Mouse (Mus musculus) monocyte, adult 2 months (primary cell): Measurements from ENCODE around the gene Slc35a3.
A peak's percentile ranks its signal among the peaks of the same experiment; 100 is the strongest.
"Not testable (repeated sequence)": the region's sequence is repeated elsewhere in the genome, so short reads cannot be mapped to it uniquely, and the experiment has no call there.

Source experiments
- DNase-seq, 2 experiments: peaks; one replicate each; pipeline ENCODE4 v3.0.0; 2022; ENCODE audit warnings: low spot score in 2 of 2, low read depth in 1 of 2

The Slc35a3 gene

DNA sequence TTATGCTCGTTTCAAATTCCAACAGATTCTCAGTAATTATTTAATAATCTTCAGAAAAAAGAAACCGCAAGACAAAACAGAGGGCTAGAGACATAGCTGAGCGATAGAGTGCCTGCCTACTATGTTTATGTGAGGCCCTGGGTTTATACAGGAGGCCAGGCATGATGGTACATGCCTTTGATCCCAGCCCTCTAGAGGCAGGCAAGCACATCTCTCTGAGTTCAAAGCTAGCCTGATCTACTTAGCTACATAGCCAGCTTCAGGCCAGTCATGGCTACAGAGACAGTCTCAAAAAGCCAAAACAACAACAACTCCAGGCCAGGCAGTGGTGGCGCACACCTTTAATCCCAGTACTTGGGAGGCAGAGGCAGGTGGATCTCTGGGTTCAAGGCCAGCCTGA lies 11.0 kb downstream of the Slc35a3 start:
- no peak for DNase-seq

GRCm38 (mm10) chr3:116698786-116699185 lies 13.8 kb downstream of the Slc35a3 start:
- DNase-seq: no peak

DNA sequence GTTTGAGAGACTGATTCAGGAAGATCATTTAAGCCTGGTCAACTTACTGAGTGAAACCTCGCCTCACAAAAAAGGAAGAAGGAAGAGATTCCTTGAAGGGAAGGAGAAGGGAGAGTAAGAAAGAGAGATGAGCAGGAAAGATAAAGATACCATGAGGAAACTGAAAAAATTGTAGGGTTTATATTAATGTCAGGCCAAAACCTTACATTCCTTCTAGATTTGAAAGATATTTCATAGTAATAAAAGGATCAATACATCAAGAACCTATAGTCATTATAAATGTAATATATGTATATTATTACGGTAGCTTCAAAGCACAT lies 17.0 kb downstream of the Slc35a3 start:
- DNase-seq: no peak

DNA sequence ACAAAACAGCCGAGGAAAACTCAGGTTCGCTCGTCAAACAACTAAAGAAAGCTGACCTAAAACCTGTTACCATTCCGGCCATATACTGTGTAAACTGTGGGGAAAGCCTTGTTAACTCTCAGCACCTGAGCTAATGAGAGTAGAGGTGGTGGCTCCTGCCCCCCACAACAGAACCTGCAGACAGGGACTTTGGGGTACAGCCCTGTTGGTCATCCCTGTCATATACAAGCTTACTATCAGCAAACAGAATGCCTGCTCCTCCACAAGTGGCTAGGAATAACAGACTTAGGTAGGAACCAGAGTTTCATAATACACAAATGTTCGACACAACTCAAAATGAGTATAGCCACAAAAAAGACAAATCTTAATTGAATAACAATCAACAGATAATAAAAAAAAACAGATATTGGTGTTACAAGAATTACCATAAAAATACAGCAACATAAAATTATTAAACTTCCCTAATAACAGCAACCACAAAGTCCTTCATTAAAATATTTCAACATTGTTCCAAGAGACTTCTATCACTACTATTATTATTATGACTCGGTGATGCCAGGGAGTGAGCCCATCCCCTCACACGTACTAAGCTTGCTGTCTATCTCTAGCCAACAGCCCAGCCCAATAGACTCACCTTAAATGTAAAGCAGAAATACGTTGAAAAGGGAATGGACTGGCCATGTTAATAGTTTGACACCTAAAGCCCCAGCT lies 17.5 kb downstream of the Slc35a3 start:
- no peak for DNase-seq

DNA sequence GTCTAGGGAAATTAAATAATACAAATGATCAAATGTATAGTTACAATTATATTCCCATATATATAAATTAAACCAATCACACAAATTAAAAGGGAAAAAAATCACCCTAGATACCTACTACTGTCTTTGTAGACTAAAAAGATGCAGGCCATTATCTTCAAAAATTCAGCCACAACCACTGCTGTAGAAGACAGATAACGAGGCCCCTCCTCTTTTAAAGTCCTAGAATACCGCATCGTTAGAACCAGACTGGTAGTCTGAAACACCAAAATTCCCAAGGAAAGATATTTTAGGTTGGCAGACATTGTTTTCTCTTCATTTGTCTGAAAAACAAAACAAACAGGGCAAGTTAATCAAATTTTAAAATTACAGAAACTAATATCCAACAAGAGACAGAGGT lies 18.3 kb downstream of the Slc35a3 start:
- DNase-seq: no peak

DNA sequence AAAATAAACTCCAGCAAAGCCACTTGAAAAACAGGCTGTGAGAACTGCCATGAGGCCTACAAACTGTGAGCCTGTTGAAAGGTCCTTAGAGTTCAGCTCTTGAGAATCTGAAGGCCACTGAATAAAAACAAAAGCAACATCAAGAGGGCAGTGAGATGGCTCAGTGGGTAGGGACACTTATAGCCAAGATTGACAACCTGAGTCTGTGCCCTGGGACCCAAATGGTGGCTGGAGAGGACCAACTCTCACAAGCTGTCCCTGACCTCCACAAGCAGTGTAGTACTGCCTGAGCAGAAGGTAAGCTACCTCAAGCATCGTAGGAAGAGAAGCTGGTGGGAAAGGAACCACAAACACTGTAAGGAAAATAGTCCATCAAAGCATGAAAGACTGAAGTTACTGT lies 31.5 kb downstream of the Slc35a3 start, which contains the start of gene Gm43191:
Gm43191 (minus strand) TSS at position 101 of the 400 bp plus-strand sequence.
- no peak for DNase-seq

DNA sequence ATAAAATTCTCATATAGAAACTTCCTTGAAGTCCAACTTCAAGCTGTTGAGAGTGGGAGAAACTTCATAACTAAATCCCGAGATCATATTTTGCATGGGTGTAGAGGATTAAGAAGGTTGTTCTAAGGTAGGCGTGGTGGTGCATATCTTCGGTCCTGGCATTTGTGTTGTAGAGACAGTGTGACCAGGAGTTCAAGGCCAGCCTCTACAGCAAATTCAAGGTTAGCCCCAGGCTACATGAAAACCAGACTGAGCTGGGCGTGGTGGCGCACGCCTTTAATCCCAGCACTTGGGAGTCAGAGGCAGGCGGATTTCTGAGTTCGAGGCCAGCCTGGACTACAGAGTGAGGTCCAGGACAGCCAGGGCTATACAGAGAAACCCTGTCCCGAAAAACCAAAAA lies 48.4 kb downstream of the Slc35a3 start:
- DNase-seq: not testable (repeated sequence)

GRCm38 (mm10) chr3:116662463-116662863 lies 50.2 kb downstream of the Slc35a3 start, which contains the start of gene Mfsd14a:
Gene Mfsd14a, minus strand, starts transcription at chr3:116662677.
- peak; percentile 94 to 99 for DNase-seq

DNA sequence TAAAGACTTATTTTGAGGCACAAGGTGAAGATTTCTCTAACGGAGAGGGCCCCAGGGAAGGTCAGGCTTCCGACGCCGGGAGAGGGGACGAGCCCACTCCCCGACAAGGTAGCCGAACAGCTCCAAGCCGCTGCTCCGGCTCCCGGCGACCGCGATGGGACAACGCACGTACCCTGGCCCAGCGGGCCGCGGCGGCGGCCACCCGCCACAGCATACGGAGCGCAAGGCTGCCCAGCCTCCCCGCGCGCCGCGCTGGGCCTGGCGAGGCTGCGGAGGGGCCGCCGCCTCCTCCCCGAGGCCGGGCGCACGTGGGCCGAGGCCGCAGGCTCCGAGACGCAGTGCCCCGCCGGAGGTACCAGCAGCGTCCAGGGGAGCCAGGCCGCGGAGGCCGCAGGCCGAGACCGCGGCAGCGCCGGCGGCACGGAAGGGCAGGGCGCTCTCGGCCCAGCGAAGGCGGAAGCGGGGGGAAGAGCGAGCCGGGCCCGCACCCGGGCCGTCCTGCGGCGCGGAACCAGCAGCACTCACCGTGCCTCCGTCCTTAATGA lies 50.7 kb downstream of the Slc35a3 start:
- no peak for DNase-seq

DNA sequence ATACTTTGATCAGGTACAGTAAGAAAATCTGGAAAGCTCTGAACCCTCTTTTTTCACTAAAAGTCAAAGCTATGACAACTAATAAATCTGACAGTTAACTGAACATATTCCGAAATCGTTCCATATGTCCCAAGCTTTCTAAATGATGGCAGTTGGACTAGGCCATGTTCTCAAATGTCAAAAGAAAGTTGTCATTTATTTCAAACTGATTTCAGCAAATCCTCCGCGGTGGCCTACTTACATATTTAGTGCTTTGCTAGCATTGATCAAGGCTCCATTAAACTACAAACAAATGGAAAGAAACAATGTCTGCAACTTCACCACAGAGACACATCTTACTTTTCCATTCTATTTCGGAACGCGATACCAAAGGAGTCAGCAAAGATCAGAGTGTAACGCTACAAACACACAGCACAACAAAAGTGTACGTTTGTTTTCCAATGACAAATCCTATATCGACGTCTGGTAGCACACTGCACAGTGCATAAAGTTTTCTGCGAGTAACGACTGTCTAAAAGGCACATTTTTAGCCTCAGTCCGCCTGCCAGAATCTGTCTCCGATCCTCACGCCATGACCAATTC lies 51.3 kb downstream of the Slc35a3 start:
- DNase-seq: no peak

GRCm38 (mm10) chr3:116659856-116660430 lies 52.7 kb downstream of the Slc35a3 start:
- no peak for DNase-seq

- no peak for DNase-seq
Measured at GRCm38 (mm10) chr3:116658928-116659565, 53.6 kb downstream of the Slc35a3 start.

DNA sequence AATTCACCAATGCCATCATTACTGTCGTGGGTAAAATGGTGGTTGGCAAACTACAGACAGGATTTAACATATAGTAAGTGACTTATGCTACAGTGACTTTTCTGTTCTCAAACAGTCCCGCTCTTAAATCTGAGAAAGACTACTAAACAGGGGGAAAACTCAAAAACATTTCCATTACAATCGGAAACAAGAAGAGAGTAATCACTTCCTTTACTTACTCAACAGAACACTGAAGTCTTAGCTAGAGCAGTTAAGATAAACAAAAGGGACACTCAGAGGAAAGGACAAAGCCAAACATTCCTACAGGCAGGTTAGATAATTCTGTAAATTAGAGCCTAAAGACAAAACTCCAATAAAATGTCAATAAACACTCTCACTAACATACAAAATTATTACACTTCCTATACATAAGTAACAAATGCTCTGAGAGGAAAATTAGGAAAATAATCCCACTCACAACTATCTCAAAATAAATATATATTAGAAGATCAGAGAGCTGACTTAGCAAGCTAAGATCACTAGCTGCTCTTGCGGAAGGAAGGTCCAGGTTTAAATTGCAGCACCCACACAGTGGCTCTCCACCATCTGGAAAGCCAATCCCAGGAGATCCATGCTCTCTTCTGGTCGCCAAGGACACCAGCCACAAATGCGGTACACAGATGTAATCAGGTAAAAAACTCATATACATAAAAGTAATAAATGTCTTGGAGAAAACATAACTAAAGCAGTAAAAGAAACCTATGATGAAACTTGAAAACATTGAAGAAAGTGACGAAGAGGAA lies 56.3 kb downstream of the Slc35a3 start:
- no peak for DNase-seq

GRCm38 (mm10) chr3:116654051-116654450 lies 58.6 kb downstream of the Slc35a3 start:
- DNase-seq: not testable (repeated sequence)

DNA sequence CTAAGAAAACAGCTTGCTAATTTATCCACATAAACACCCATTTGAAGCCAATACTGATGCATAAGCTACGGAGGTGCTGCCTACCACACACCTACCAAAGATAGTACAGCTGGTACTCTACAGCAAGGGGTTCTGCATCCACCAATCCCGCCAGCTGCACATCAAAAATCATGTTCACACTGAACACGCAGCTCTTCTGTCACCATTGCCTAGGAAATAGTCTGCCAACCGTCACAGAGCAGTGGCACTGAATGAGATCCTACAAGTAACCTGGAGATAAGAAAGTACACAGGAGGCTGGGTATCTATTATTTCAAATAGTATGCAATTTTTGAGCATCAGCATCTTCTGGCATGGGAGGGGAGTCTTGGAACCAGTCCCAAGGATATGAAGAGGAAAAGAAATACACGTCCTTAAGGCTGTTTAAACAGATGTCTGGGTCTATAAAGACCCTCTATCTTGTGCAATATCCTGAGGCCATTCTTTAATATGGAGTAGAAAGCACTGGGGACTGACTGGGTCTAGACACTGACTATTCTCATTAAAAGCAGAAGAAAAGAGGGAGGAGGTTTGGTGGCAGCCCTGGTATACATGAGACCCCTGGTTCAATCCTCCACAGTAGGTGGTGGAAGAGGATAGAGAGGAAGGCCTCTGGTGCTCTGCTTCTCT lies 59.2 kb downstream of the Slc35a3 start:
- DNase-seq: no peak

DNA sequence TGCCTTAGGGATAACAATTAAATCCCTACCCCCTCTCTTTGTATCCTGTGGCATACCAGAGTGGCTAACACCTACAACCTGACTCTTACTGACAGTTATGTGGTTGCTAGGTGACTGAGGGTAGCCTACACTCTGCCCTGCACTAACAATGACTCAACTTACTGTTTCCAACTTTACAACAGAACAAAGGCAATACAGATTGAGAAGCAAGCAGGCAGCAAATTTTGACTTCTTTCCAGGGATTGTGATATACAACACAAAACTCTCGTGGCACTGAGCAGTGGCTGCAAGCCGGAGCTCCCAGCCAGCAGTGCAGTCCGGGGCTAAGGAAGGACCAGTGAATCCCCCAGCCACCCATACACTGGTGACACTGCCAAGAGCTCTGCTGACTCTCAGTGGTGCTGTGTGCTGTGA lies 60.6 kb downstream of the Slc35a3 start:
- DNase-seq: no peak

GRCm38 (mm10) chr3:116650698-116651097 lies 61.9 kb downstream of the Slc35a3 start:
- no peak for DNase-seq

- no peak for DNase-seq
Measured at GRCm38 (mm10) chr3:116648805-116649204, 63.8 kb downstream of the Slc35a3 start.

DNA sequence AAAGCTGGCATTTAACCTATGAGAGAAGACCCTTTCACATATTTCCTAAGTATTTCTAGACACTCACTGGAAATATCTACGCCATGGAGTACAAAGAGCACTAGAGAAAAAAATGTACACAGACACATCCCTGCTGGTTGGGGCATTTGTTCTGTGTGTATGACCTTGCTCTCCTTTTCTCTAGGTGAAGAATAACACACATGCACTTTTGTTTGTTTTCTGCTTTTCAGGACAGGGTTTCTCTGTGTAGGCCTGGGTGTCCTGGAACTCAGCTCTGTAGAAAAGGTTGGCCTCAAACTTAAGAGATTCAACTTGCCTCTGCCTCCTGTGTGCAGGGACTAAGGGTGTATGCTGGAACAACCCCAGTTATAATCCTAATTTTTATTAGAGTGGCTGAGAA lies 66.2 kb downstream of the Slc35a3 start:
- DNase-seq: no peak

- DNase-seq: no peak
Measured at GRCm38 (mm10) chr3:116642373-116642772, 70.3 kb downstream of the Slc35a3 start.
